Mouse (Mus musculus): Measurements from ENCODE around the gene Nxn.
"Not testable (repeated sequence)": the region's sequence is repeated elsewhere in the genome, so short reads cannot be mapped to it uniquely, and the experiment has no call there.

Gene Nxn

DNA sequence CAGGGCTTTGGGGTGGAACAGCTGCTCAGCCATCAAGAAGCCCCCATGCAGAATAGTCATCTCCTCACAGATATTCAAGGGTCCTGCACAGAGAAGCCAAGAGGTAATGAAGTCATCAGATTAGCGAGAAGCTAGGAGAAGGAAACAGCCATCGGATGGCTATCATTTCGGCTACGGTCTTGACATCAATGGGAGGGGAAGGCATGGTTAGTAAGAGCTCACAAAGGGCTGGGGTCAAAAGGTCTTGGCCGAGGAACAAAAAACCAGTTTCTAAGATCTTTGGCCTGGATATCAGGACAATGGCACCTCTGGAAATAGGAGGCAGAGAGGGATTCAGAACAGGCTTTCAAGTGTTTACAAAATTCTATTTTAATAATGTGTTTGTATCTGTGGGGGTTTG lies 185.1 kb downstream of the Nxn start:
- no peak for DNase-seq (ENCODE audit: low spot score)

DNA sequence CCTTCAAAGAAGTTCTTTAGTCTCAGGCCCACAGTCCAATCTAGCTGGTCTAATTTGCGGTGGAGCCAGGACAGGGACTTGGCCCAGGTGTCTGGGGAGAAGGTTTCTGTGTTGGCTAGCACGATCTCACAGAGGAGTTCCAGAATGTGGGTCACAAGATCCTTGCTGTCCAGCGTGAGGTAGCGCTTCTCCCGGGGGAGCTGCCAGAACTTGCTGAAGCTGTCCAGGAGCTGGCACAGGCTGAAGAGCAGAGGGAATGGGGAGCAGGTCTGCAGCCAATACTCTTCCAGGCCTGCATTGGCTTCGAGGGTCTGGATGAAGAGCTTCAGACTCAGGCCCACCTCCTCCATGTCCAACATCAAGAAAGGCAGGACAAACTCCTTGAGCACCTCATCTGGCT lies 187.3 kb downstream of the Nxn start:
- not testable (repeated sequence) for DNase-seq (ENCODE audit: low spot score)

GRCm38 (mm10) chr11:76210228-76210985 lies 188.5 kb downstream of the Nxn start:
- no peak for DNase-seq (ENCODE audit: low spot score)
